Mouse (Mus musculus): ENCODE results near the gene Cactin. TPM values are rescaled to one million over a fixed set of nuclear protein-coding genes. Genes with fewer than 3 reads are reported as not detected.

Gene Cactin
- total RNA-seq, 2 experiments from 2014 or later, result 30.5 to 34.6 TPM

DNA sequence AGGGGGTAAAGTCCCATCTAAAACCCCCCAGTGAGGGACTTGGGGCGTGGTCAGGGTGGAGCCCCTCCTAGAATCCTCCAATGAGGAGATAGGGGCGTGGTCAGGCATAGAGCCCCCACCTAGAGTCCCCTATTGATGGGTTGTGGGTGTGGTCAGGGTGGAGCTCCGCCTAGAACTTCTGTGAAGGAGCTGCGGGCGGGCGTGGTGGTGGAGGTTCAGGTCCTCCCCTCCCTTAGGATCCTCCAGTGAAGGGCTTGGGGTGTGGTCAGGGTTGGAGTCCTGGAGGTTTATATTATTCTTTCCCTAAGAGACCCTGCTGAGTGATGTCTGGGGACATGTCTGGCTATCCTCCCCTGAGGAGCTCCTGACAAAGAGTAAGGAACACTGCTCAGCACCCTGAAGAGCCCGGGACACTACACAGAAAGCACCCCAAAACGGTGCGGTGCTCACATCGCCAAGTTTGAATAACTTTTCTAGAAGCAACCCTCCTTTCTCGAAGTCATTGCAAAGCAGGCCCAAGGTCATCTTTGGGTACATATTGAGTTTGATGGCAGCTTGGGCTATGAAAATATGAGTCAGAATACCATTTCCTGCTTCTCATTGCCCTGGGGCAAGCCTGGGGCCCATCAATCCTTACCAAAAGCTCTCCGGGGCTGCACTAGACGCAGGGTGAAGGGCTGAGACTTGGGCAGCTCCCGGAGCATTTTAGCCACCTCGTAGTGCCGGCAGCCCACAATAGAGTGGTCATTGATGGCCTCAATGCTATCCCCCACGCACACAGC, 19.8 kb downstream of the Cactin start:
- DNase-seq (ENCODE audit: low spot score in 2 of 2), result no peak

- peak; percentile 63 to 75 for DNase-seq (ENCODE audit: low spot score in 2 of 2)
Observed at GRCm38 (mm10) chr10:81341333-81341949, 20.5 kb downstream of the Cactin start.

GRCm38 (mm10) chr10:81342686-81343505, 22.0 kb downstream of the Cactin start, which contains the start of gene Gipc3:
Gipc3 (minus strand) TSS chr10:81343266.
- no peak for DNase-seq (ENCODE audit: low spot score in 2 of 2)

DNA sequence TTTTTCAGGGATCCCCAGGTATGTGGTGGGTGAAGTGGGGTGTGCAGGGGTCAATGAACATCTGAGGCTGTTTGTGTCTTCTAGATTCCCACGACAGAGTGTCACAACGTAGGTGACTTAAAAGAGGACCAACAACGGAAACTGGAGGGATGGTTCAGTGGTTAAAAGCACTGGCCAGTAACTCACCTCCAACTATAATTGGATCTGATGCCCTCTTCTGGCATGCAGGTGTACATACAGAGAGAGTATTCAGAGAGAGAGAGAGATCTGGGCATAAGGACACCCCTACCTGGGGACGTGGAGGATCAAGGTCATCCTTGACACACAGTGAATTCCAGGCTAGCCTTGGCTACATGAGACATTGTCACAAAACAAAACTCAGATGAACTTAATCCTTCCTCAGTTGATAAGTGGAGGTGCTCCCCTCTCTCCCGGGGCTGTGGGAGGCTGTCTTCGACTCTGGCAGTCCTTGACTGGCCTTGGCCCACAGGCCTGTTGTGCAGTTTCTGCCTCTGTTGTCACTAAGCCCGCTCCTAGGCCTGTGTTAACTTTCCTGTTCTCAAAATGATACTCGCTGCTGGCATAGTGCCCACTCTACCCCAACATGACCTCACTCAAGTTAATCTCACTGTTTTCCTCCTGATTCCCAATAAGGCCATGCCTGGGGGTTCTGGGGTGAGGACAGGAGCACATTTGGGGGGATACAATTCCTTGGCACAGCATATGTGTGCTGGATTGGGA, 23.7 kb downstream of the Cactin start:
- no peak for DNase-seq (ENCODE audit: low spot score in 2 of 2)

- no peak for DNase-seq (ENCODE audit: low spot score in 2 of 2)
Observed at GRCm38 (mm10) chr10:81345162-81345534, 24.2 kb downstream of the Cactin start.

DNA sequence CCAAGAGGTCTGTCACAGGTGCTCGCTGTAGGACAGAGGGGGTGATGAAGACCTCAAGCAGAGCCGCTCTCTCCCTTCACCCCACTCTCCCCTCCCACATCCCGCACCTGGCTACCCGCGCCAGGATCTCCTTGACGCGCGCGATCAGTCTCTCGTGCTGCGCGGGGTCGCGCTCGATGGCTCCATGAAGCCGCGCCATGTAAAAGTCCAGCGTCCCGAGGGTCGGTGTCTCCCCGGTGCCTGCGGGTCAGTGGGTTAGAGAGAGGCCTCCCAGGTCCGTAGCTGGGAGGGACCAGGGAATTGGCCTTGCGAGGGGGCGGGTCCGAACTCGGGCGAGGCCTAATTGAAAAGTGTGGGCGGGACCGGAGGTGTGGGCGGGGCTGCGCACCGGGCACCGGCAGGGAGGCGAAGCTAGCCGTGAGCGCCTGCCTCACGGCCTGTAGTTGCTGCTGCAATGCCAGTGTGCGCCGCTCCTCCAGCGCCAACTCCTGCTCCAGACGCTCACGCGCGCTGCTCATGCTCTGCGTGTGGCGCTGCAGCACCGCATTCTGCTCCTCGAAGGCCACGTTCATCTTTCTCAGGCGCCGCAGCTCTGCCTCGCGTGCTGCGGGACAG, 25.7 kb downstream of the Cactin start:
- DNase-seq (ENCODE audit: low spot score in 2 of 2), result peak; percentile 52 to 70

GRCm38 (mm10) chr10:81349146-81349545, 28.2 kb downstream of the Cactin start:
- no peak for DNase-seq (ENCODE audit: low spot score in 2 of 2)

GRCm38 (mm10) chr10:81349961-81350350, 29.1 kb downstream of the Cactin start:
- no peak for DNase-seq (ENCODE audit: low spot score in 2 of 2)

- DNase-seq (ENCODE audit: low spot score in 2 of 2), result peak; percentile 99 to 100
Observed at GRCm38 (mm10) chr10:81350351-81351063, 29.6 kb downstream of the Cactin start, which contains the start of gene Hmg20b. Hmg20b (minus strand) TSS chr10:81350480.

GRCm38 (mm10) chr10:81351678-81352291, 30.9 kb downstream of the Cactin start:
- DNase-seq (ENCODE audit: low spot score in 2 of 2), result no peak

DNA sequence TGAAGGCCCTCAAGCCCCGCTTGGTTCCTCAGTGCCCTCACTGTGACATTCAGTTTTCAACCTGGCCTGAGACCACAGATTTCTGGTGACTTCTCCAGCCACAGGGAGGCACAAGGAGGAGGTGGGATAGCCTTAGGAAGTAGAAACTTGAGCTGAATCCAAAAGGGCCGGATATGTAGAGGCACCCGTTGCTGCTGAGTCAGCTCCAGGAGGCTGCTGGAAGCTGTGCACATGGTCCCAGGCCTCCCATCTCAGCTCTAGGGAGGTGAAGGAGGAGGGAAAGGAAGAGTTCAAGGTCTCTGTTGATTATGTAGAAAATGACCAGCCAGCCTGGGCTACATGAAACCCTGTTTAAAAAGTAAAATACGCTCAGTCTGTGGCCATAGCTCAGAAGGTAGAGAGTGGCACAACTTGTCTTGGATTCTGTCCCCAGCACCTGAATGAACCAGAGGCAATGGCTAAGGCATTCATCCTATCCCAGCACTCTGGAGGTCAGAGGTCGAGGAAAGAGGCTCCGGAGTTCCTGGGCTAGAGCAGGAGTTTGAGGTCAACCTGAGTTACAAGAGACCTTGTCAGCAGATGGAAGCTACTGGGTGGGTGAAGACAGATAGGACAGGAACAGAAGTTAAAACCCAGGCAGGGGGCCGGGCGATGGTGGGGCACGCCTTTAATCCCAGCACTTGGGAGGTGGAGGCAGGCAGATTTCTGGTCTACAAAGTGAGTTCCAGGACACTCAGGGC, 34.0 kb downstream of the Cactin start:
- no peak for DNase-seq (ENCODE audit: low spot score in 2 of 2)

DNA sequence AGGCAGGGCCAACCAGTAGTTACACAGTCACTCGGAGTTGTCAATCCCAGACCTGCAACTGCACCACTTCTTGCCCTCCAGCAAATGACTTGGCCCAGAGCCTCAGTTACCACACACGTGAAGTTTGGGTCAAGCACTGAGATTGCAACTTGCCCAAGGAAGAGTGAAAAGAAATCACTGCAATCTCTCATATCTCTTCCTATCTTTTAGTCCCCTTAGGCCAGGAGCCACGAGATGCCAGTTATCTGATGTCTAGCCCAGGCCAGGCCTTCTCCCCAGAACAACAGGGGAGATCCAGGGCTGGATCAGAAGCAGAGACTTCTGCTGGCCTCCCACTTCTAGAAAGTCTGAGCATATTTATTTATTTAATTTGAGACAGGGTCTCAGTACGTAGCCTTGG, 34.6 kb downstream of the Cactin start:
- DNase-seq (ENCODE audit: low spot score in 2 of 2), result no peak

DNA sequence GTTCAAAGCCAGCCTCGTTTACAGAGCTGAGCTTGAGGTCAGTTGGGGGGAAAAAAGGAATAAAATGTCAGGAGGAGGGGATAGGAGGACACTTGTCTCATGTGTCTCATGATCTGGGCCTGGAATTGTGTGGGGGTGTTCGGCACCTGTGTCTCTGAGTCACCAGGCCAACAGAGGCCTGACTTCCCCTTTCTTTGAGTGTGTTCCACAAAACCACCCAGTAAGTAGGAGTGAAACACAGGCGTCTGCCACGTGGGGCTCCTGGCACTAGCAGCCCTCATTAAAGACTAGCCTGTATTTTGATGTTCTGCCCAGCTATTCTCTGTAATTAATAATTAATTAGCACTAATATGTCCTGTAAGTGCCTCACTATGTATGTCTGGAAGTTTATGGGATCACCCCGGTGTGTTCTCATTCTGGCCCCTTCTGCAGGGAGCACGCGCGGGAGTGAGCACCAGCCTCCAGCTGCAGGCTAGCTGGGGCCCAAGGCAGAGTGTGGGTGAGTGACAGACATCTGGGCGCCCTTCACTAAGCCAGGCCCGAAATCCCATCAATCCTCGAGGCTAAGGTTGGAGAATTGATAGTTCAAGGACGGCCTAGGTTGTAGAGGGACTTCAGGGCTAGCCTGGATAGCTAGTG, 35.6 kb downstream of the Cactin start:
- no peak for DNase-seq (ENCODE audit: low spot score in 2 of 2)

- peak; percentile 91 to 93 for DNase-seq (ENCODE audit: low spot score in 2 of 2)
Observed at GRCm38 (mm10) chr10:81356991-81357844, 36.3 kb downstream of the Cactin start, which contains the start of gene Mfsd12. Mfsd12 (plus strand) TSS chr10:81357491.

- no peak for DNase-seq (ENCODE audit: low spot score in 2 of 2)
Observed at GRCm38 (mm10) chr10:81358209-81358608, 37.3 kb downstream of the Cactin start.

- no peak for DNase-seq (ENCODE audit: low spot score in 2 of 2)
Observed at GRCm38 (mm10) chr10:81358841-81359240, 37.9 kb downstream of the Cactin start.

GRCm38 (mm10) chr10:81360721-81361120, 39.8 kb downstream of the Cactin start:
- DNase-seq (ENCODE audit: low spot score in 2 of 2), result no peak
